Mouse (Mus musculus) cerebellum, adult 2 months (tissue): ENCODE results near the gene Hint1.

Source experiments
- CTCF ChIP-seq: fragments of 200-500 bp; IDR thresholded peaks from 2 replicates; pipeline ENCODE4 v1.5.1; 2011; ENCODE audit warnings: low read depth, mild to moderate bottlenecking, control low read depth, low read length, moderate library complexity, borderline replicate concordance; ENCODE audit not compliant: insufficient read depth
- POLR2A ChIP-seq: fragments of 200-500 bp; IDR thresholded peaks from 2 replicates; pipeline ENCODE4 v1.6.1; 2011; ENCODE audit warnings: low read length, control low read depth, borderline replicate concordance; ENCODE audit not compliant: insufficient read depth

- no peak for TF ChIP-seq CTCF
- no peak for TF ChIP-seq POLR2A
Observed at GRCm38 (mm10) chr11:54851656-54852055, 14.5 kb upstream of the Hint1 start.
